Mouse (Mus musculus) subcutaneous adipose tissue, adult 2 months (tissue): ENCODE data around the gene Calca. TPM values are rescaled to one million over a fixed set of nuclear protein-coding genes. Genes with fewer than 3 reads are reported as not detected.

ENCODE experiments used
- polyA plus RNA-seq: library from polyadenylated mRNA; depleted of rRNA; stranded (reverse); fragments of >200 nt; gene quantifications from 2 replicates; pipeline ENCODE4 v1.2.3, GENCODE M21; 2012; ENCODE audit warnings: low replicate concordance; rRNA removed

Gene Calca
- 1.6 and 2.8 TPM in 2 replicates for polyA plus RNA-seq

GRCm38 (mm10) chr7:114636102-114636501, at the start of gene Calca:
TSS of gene Calca (minus strand) at chr7:114636357.

Other genes starting within 250 kb of the Calca start
- gene Pde3b, start 221.1 kb downstream of the Calca start, polyA plus RNA-seq, result 37.8 and 72.6 TPM in 2 replicates
- 0.81 and 0.86 TPM in 2 replicates for gene Cyp2r1, start 73.4 kb downstream of the Calca start, polyA plus RNA-seq
- not detected in 2 replicates for gene Calcb, start 82.3 kb upstream of the Calca start, polyA plus RNA-seq
- gene Insc, start 107.3 kb upstream of the Calca start, polyA plus RNA-seq, result 0.89 and 0.92 TPM in 2 replicates